Mouse (Mus musculus) layer of hippocampus, postnatal 14 days (tissue): ENCODE results near the gene Slc7a4. TPM values are rescaled to one million over a fixed set of nuclear protein-coding genes. Genes with fewer than 3 reads are reported as not detected.

Experiments
- DNase-seq, 2 experiments: peaks; one replicate each; pipeline ENCODE4 v3.0.0; 2021 to 2022; ENCODE audit warnings: low spot score in 2 of 2, mixed read lengths in 1 of 2
- total RNA-seq, 2 experiments: library from RNA; stranded (reverse); gene quantifications; 2 replicates each; pipeline ENCODE4 v1.2.3; 2021

Slc7a4 gene
- total RNA-seq, 2 experiments from 2014 or later = 86.2 to 94.9 TPM

DNA sequence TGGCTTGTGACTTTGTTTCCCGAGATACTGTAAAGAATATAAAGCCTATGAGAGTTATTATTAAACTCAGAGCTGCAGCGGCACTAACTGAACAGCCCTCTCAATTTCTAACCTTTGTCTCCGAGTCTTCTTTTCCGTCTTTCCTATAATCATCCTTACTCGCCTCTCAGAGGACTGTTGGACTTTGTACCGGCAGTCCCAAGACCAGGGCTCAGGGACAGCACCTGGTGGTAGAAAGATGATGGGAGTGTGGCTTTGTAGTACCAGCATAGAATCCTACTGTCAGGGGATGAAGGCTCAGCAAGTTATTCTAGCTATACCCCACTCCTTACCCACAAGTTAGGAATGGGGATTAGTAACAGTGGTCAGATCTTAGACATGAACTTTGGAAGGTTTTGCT lies 56.8 kb downstream of the Slc7a4 start:
- DNase-seq = no peak

DNA sequence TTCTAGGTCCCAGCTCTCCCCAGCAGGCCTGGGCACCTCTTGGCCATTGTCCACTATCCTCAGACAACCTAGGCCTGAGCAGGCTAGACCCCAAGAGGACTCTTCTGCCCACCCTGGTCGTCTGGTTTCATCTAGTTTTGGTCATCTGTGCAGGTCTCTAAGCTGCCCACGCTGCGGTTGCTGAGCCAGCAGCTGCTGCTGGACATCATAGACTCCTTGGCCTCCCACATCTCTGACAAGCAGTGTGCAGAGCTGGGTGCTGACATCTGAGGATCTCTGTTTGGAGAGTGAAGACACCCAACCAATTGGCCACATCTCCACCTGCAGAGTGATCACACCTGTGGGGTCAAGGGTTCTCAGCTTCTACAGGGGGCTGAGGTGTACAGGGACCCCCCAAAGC lies 57.5 kb downstream of the Slc7a4 start:
- DNase-seq = no peak

DNA sequence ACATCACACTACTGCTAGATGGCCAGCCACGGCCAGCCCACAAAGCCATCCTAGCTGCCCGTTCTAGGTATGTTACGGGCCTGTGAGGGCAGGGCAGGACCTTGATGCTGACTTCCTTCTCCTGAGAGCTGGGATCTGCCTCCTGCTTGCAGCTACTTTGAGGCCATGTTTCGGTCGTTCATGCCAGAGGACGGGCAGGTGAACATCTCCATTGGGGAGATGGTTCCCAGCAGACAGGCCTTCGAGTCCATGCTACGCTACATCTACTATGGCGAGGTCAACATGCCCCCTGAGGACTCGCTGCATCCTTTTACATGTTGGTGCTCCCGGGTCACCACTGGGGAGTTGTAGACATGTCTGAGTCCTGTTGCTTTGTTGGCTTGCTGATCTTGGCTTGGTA lies 58.9 kb downstream of the Slc7a4 start:
- no peak for DNase-seq

Other genes with a start within 250 kb of the Slc7a4 start
- 10 to 100 TPM; 27.3 to 31.2 TPM for gene Snap29, start 177.2 kb downstream of the Slc7a4 start, total RNA-seq
- gene Pi4ka, start 176.9 kb downstream of the Slc7a4 start, total RNA-seq = 100 to 1,000 TPM; 222 to 236 TPM
- 10 to 100 TPM; 37.3 to 37.4 TPM for gene Crkl, start 131.2 kb downstream of the Slc7a4 start, total RNA-seq
- 10 to 100 TPM; 59.1 to 61.5 TPM for gene Aifm3, start 93.6 kb downstream of the Slc7a4 start, total RNA-seq
- 100 to 1,000 TPM; 204 to 215 TPM for gene Lztr1, start 74.5 kb downstream of the Slc7a4 start, total RNA-seq
- gene Thap7, start 52.1 kb downstream of the Slc7a4 start, total RNA-seq = 10 to 100 TPM; 38.1 to 40.8 TPM
- gene Lrrc74b, start 22.0 kb downstream of the Slc7a4 start, total RNA-seq = 1 to 10 TPM in 1 of 2 experiments, under 1 TPM in 1; 0.67 to 1.6 TPM
- gene P2rx6, start 21.3 kb downstream of the Slc7a4 start, total RNA-seq = 1 to 10 TPM in 1 of 2 experiments, under 1 TPM in 1; 0.83 to 1.1 TPM
- 10 to 100 TPM; 37.9 to 42.2 TPM for gene Smpd4, start 36.1 kb upstream of the Slc7a4 start, total RNA-seq
- gene Ccdc74a, start 63.3 kb upstream of the Slc7a4 start, total RNA-seq = 10 to 100 TPM; 39.9 to 48.2 TPM
- gene Med15, start 149.7 kb upstream of the Slc7a4 start, total RNA-seq = 10 to 100 TPM; 65.4 to 80.2 TPM
- 100 to 1,000 TPM in 1 of 2 experiments, 10 to 100 TPM in 1; 91.8 to 108 TPM for gene Klhl22, start 176.4 kb upstream of the Slc7a4 start, total RNA-seq
- gene Scarf2, start 214.1 kb upstream of the Slc7a4 start, total RNA-seq = 1 to 10 TPM; 3.9 TPM
- gene B830017H08Rik, start 249.9 kb upstream of the Slc7a4 start, total RNA-seq = 1 to 10 TPM; 5.8 to 6.3 TPM